Mouse (Mus musculus) ES-E14 (cell line): ENCODE measurements around the gene Vmn2r25. TPM values are rescaled to one million over a fixed set of nuclear protein-coding genes. Genes with fewer than 3 reads are reported as not detected.

Experiments
- DNase-seq: peaks from one replicate; pipeline ENCODE4 v3.0.0-alpha.2; 2013; ENCODE audit warnings: low read depth, low spot score
- H3K27ac ChIP-seq: 2 replicates; pipeline ENCODE4 v1.5.1; 2012; ENCODE audit warnings: low read depth, mild to moderate bottlenecking, low read length, moderate library complexity, mixed read lengths; ENCODE audit not compliant: poor library complexity, insufficient read depth, severe bottlenecking
- H3K36me3 ChIP-seq: 2 replicates; pipeline ENCODE4 v1.6.1; 2012; ENCODE audit warnings: mild to moderate bottlenecking, low read length, moderate library complexity, mixed read lengths; ENCODE audit not compliant: control insufficient read depth, poor library complexity, insufficient read depth, severe bottlenecking
- H3K4me1 ChIP-seq, 2 experiments: fragments of 150-350 bp in 1 of 2; sonication (generic) in 1 of 2; 2 replicates each; pipeline ENCODE4 v1.6.1; 2012; ENCODE audit warnings: low read length in 2 of 2, mild to moderate bottlenecking in 1 of 2, mixed read lengths in 1 of 2; ENCODE audit not compliant: control insufficient read depth in 2 of 2, insufficient read depth in 2 of 2, poor library complexity in 1 of 2
- H3K4me3 ChIP-seq, 2 experiments: fragments of 150-350 bp in 1 of 2; sonication (generic) in 1 of 2; 2 replicates each; pipeline ENCODE4 v1.5.1; 2012; ENCODE audit warnings: low read length in 2 of 2, low read depth in 1 of 2, mild to moderate bottlenecking in 1 of 2, mixed read lengths in 1 of 2; ENCODE audit not compliant: insufficient read depth in 1 of 2, poor library complexity in 1 of 2, severe bottlenecking in 1 of 2
- H3K9ac ChIP-seq: 2 replicates; pipeline ENCODE4 v1.6.1; 2012; ENCODE audit warnings: low read depth, mild to moderate bottlenecking, low read length, mixed read lengths; ENCODE audit not compliant: poor library complexity, insufficient read depth, severe bottlenecking
- H3K9me3 ChIP-seq: fragments of 150-350 bp; sonication (generic); 2 replicates; pipeline ENCODE4 v1.6.1; 2012; ENCODE audit warnings: low read depth, mild to moderate bottlenecking, low read length; ENCODE audit not compliant: control insufficient read depth, insufficient read depth
- CHD2 ChIP-seq: IDR thresholded peaks from 2 replicates; pipeline ENCODE4 v1.6.1; 2014; ENCODE audit warnings: mild to moderate bottlenecking, low read depth, low read length, inconsistent platforms
- HCFC1 ChIP-seq: IDR thresholded peaks from 2 replicates; pipeline ENCODE4 v1.6.1; 2012; ENCODE audit warnings: low read length, inconsistent platforms, borderline replicate concordance; ENCODE audit not compliant: insufficient read depth
- MAFK ChIP-seq: IDR thresholded peaks from 2 replicates; pipeline ENCODE4 v1.6.1; 2014; ENCODE audit warnings: mild to moderate bottlenecking, low read depth, low read length, inconsistent platforms; ENCODE audit not compliant: insufficient read depth
- ZC3H11A ChIP-seq: IDR thresholded peaks from 2 replicates; pipeline ENCODE4 v1.6.1; 2012; ENCODE audit warnings: low read depth, mild to moderate bottlenecking, inconsistent platforms, low read length, borderline replicate concordance
- ZNF384 ChIP-seq: IDR thresholded peaks from 2 replicates; pipeline ENCODE4 v1.6.1; 2012; ENCODE audit warnings: low read depth, low read length, inconsistent platforms
- in situ Hi-C, 2 experiments: fragments of 600-800 bp; cut with MboI; formaldehyde crosslinking; loops; one replicate each; pipeline ENCODE4 v1.15.1; 2025; ENCODE audit warnings: low sequenced_read_pairs in 2 of 2, inconsistent platforms in 1 of 2; ENCODE audit not compliant: unreplicated experiment in 2 of 2
- total RNA-seq: library from RNA; depleted of rRNA; stranded (reverse); fragments of 300-350 nt; gene quantifications from 2 replicates; pipeline ENCODE4 v1.2.3, GENCODE M21; 2012; rRNA removed

The Vmn2r25 gene
- total RNA-seq, 1 experiment: not detected

DNA sequence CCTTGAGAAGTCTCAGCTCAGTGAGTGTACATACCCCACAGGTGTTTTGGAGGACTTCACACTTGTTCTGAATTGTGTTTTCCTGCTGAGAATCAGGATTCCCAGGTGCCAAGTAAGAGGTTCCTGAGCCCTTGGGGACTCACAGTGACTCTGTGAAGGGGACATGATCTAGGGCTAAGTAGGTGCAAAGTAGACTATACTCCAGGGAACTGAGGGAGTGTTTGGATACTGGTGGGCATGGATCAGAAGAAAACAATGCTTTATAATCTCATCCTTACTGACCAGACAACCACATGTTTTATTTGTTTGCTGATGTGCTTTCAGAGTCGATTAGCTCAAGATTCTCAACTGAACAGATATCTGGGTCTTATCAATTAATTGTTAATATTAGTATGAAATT, 74.7 kb downstream of the Vmn2r25 start, which contains the start of gene Vmn2r24:
TSS of gene Vmn2r24 (plus strand) at position 301 of the 400 bp plus-strand sequence.
- Histone ChIP-seq H3K4me1 (no peaks in the 10 kb centered on the region), H3K9me3 (no peaks in the 10 kb centered on the region)

More for the DNA sequence above, 74.7 kb downstream of the Vmn2r25 start, which contains the start of gene Vmn2r24:
- Histone ChIP-seq H3K9ac (no peak within 1 kb of the TSS), H3K36me3 (no peaks in the 10 kb centered on the region), H3K4me3 (no peak within 1 kb of the TSS), H3K27ac (no peak within 1 kb of the TSS)
- in situ Hi-C loops: loop anchor here in 1 of 2 experiments (25.0 kb wide), 1 partner anchor 109 kb away; no protein-coding TSS in a partner anchor
- DNase-seq: no peak
- TF ChIP-seq MAFK (no peak), HCFC1 (no peak), ZC3H11A (no peak), ZNF384 (no peak), CHD2 (no peak)

Other genes with a start within 250 kb of the Vmn2r25 start
- not detected in 2 replicates for gene Vmn2r22, start 202.7 kb downstream of the Vmn2r25 start, total RNA-seq
- gene Vmn2r23, start 150.8 kb downstream of the Vmn2r25 start, total RNA-seq: not detected in 2 replicates
- not detected in 2 replicates for gene Vmn2r24, start 74.6 kb downstream of the Vmn2r25 start, total RNA-seq
- not detected in 2 replicates for gene Vmn2r26, start 171.1 kb upstream of the Vmn2r25 start, total RNA-seq